Mouse (Mus musculus) induced T-regulatory cell, adult 2 months (primary cell): Measurements from ENCODE around the gene Nisch.

Experiments used
- DNase-seq: peaks from one replicate; pipeline ENCODE4 v3.0.0-alpha.2; 2012; ENCODE audit warnings: low read depth

Nisch gene

DNA sequence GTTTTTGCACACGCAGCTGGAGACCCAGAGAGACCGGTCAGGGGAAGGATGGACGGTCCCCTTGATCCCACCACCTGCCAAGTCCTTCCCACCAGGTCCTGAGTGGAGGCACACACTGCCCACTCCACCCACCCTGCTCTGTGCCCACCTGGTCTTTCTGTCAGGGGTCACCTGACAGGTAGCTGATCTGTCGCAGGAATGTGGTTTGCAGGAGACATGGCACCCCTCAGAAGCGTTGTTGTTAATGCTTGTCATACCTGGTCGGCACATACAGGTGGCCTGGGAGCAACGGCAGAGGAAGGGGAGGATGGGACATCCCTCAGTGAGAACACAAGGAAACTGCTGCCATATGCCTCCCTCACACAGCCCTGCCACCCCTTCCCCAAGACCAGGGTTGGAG lies 55.6 kb downstream of the Nisch start:
- DNase-seq, result no peak

GRCm38 (mm10) chr14:31160196-31161150 lies 56.3 kb downstream of the Nisch start:
- peak; percentile 39 for DNase-seq

DNA sequence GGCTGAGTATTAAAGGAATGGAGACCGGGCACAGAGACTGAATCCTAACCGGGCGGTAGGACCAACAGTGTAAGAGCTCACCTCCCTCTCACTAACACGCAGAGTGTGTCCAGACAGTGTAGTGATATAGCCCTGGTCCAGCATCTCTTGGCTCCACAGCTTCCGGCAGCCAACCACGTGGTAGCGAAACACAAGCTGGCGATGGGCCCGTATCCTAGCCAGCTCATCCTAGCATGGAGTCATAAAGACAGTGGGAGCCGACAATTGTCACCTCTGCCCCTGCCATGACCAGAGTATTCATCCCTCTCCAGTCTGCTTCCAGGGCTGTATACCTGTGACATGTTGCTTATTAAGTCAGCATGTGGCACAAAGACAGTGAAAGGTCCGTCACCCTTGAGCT lies 71.1 kb downstream of the Nisch start:
- DNase-seq, result no peak

DNA sequence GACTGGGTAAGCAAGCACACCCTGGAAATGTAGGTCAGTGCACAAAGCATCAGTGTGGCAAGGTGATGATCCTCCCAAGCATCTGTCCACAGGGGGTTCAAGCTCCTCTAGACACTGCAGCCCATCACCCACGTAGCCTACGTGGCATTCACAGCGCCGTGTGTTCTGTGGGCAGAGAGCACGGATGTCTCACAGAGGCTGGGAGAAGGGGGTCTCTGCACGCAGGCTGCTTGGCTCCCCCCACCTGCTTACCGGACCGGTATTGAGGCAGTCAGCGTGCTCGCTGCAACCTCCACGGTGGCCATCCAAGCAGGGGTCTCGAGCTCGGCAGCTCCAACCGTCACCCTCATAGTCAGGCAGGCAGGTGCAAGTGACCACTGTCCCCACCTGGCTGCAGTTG lies 75.7 kb downstream of the Nisch start:
- DNase-seq, result no peak

DNA sequence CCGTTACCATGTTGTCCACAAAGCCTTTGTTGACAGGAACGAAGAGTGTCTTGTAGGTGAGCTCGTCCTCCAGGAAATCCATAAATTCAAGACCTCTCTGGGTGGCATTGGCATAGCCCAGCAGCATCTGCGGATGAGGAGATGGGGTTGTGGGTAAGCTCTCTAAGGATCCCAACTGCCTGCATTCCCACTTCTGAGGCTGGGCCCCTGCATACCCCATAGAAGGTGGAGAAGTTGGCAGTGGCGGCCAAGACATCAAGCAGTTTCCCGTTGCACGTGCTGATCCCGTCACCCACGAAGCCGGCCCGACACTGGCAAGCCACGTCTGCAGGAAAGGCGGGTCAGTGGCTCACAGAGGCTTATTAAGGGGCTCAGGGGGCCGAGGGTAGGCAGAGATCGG lies 76.6 kb downstream of the Nisch start:
- DNase-seq, result no peak

DNA sequence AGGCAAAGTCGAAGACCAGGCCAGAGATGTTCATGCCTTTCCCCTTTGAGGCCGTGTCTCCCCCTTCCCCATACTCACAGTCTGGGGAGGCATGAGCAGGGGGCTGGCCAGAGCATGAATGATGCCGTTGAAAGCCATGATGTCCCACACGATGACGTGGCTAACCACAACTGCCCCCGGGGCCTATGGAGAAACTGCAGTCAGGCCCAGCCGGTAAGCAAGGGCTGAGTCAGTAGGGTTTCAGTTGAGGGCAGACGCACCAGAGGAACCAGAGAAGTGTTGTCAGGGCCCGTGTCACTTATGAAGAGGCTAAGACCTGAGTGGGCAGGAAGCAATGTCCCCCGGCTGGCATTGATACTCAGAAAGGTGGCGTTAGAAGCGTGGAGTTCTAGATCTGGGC lies 77.1 kb downstream of the Nisch start:
- no peak for DNase-seq

DNA sequence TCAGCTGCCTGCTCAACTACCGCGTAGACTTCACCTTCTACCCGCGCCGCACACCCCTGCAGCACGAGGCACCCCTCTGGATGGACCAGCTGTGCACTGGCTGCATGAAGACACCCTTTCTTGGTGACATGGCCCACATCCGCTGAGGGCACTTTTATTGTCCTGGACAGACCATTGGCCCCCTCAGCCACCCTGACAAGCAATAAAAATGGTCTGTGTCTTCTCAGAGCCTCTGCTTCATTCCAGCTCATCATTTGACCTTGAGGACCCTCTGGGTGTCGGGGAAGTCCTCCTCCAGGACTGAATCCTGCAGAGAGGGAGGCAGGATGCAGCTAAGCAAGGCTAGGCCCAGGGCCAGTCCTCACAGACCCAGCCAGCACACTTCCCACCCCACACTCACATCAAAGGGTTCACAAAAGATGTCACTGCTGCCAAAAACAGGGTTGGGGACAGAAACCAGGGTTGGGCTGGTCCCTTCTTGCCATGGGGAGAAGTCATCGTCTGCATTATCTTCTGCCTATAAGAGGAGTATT lies 77.8 kb downstream of the Nisch start:
- no peak for DNase-seq

DNA sequence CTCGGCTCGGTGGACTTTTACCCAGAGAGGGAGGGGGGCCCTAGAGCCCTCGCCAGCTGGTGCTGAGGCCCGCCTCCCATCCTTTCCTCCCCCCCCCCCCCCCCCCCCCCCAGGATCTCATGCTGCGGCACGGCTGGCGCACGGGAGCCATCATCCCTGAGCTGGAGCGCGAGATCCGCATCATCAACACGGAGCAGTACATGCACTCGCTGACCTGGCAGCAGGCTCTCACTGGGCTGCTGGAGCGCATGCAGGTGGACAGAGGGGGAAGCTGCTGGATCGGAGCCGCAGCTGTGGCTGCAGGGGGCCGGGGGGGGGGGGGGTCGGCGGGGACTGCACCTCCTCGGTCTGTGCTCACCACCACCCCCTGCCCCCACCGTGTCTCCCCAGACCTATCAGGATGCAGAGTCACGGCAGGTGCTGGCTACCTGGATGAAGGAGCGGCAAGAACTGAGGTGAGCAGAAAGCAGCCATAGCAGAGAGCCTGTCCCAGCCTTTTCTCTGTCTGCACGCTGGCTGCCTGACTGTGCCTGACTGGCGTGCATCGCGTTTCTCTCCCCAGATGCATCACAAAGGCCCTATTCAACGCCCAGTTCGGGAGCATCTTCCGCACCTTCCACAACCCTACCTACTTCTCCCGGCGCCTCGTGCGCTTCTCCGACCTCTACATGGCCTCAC lies 78.4 kb downstream of the Nisch start:
- no peak for DNase-seq

- no peak for DNase-seq
Measured at GRCm38 (mm10) chr14:31137791-31138190, 79.0 kb downstream of the Nisch start.

GRCm38 (mm10) chr14:31137281-31137595 lies 79.5 kb downstream of the Nisch start:
- DNase-seq, result no peak

- DNase-seq, result no peak
Measured at GRCm38 (mm10) chr14:31136411-31137280, 80.1 kb downstream of the Nisch start.

GRCm38 (mm10) chr14:31135495-31136410 lies 81.0 kb downstream of the Nisch start:
- no peak for DNase-seq

DNA sequence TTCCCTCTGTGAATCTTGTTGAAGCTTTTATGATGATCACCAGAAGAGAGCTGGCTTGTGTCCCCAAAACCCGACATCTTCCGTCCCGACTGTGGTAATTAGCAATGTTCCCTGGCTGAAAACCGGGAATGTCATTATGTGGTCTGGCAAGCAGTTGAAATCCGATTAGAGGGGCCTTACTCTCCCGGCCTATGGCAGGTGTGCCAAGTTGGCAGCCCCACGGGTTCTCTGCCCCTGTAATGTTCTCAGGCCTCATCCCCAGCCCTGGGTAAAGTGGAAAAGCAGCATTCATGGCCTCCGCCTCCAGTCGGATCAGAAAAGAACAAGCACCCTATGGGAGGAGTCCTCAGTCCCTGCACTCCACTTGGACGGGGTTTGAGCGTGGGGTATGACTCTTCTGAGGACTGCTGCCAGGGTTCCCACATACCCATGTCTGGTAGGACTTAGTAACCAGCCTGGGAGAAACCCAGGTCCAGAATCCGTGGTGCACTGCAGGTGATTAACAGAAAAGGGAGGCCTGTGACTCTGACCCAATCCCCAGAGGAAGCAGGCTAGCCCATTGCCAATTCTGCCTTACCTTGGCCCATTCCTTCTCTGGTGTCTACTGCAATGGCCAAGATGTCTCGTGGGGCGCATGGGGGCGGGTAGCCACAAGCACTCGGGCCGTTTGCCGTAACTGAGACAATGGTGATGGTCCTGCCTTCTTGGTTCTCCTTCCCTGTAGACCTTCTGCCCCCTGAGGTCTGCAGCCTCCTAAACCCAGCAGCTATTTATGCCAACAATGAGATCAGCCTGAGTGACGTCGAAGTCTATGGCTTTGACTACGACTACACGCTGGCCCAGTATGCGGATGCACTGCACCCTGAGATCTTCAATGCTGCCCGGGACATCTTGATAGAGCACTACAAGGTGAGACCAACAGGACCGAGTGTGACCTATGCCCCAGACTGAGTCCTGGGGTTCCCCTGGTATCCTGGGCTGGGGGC lies 82.4 kb downstream of the Nisch start:
- no peak for DNase-seq

DNA sequence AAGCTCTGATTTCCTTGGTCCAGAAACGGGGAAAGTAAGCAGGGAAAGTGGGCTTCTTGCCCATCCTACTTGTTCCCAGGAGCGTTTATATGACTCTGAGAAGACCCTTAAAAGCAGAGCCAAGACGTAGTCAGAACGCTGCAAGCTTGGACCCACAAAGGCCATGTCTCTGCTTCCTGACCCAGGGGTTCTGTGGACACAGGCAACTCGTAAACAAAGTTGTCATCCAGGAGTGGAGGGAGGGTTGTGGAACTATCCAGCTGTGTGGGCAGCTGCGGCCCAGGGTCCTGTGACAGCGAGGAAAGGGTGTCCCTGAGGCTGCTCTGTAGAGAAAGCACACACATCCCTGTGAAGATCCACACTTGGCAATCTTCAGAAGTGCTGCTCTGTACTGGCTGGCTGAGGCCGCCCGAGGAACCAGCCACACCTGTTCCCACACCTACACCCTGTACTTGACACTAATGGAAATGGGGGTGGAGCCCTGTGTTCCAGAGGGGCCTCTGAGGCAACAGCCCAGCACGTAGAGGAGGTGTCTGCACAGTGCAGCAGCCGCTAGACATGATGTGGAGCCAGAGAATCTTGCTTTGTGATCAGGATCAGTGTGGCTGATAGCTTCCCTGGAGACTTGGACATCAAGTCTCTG lies 83.6 kb downstream of the Nisch start:
- no peak for DNase-seq

- no peak for DNase-seq
Measured at GRCm38 (mm10) chr14:31132491-31132975, 84.2 kb downstream of the Nisch start.

DNA sequence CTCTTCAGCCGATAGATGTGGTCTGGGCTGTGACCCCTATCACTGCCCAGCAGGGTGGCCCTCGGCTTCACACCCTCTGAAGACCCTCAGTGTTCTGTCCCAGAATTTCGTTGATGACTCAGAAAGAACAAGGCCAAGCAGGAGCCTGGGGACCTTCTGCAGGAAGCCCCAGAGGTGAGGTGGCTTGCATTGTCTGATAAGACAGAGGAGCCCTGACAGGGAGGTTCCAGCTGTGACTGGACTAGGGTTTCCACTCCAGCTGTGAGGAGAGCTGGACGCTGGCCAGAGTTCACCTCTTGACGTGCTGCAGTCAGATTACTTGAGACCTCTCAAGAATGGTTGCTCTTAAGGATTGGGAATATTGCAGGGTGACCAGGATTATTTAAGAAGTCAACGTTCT lies 84.7 kb downstream of the Nisch start:
- DNase-seq, result no peak

GRCm38 (mm10) chr14:31131272-31131821 lies 85.4 kb downstream of the Nisch start:
- peak; percentile 38 for DNase-seq

GRCm38 (mm10) chr14:31130236-31131220 lies 86.2 kb downstream of the Nisch start, which contains the start of gene Nt5dc2:
Gene Nt5dc2, plus strand, starts transcription at chr14:31131053.
- peak; percentile 82 for DNase-seq
